Mouse (Mus musculus) erythroblast, embryonic 14.5 days (primary cell): ENCODE results near the gene Itprid1.

Experiments used
- GATA1 ChIP-seq: IDR thresholded peaks from 2 replicates; pipeline ENCODE4 v1.6.1; 2012; ENCODE audit warnings: low read length, inconsistent platforms, mixed read lengths
- TAL1 ChIP-seq: IDR thresholded peaks from 3 replicates; pipeline ENCODE4 v1.6.1; 2012; ENCODE audit warnings: low read length, inconsistent platforms, mixed read lengths

GRCm38 (mm10) chr6:56017291-56017994 lies 180.7 kb downstream of the Itprid1 start, which contains the start of gene Ppp1r17:
- TF ChIP-seq GATA1 (no peak), TAL1 (no peak)
